Mouse (Mus musculus): ENCODE measurements at regions not wholly inside any gene's neighbourhood (a gene's known extent, or its start where the extent isn't known, plus 50 kb on each side); places are given as distances from the start of the nearest gene placed in this dataset.
"Not testable (repeated sequence)": the region's sequence is repeated elsewhere in the genome, so short reads cannot be mapped to it uniquely, and the experiment has no call there.

DNA sequence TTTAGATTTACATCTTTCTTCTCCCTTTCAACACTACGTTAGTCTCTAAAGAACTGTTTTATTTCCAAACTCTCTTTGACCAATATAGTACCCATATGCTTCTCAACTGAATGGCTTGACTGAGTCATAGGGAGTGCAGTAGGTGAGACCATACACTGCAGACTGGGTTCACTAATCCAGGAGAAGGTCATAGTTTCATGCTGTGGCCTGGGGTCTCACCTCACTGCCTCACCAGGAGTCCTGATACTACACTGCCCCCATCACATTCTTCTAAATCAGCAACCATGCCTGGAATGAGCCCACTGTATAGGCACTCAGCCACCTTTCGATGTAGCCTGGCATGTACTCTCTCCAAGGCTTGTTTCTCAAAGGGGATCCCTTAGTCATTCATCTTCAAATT lies 269.6 kb downstream of the Samd5 start:
- Histone ChIP-seq H3K4me1 (ENCODE audit: control insufficient read depth, insufficient read depth, insufficient read length, low read length) (no peaks in the 10 kb centered on the region), H3K4me3 (ENCODE audit: insufficient read depth, low read depth, low read length) (no peak overlapping the region), H3K27ac (replicated peaks; ENCODE audit: low read depth, low read length) (no peak overlapping the region)

- no peak overlapping the region for H3K27ac ChIP-seq (replicated peaks; ENCODE audit: low read depth, low read length)
These were observed 270.0 kb downstream of the Samd5 start for GRCm38 (mm10) chr10:9404963-9405362.

DNA sequence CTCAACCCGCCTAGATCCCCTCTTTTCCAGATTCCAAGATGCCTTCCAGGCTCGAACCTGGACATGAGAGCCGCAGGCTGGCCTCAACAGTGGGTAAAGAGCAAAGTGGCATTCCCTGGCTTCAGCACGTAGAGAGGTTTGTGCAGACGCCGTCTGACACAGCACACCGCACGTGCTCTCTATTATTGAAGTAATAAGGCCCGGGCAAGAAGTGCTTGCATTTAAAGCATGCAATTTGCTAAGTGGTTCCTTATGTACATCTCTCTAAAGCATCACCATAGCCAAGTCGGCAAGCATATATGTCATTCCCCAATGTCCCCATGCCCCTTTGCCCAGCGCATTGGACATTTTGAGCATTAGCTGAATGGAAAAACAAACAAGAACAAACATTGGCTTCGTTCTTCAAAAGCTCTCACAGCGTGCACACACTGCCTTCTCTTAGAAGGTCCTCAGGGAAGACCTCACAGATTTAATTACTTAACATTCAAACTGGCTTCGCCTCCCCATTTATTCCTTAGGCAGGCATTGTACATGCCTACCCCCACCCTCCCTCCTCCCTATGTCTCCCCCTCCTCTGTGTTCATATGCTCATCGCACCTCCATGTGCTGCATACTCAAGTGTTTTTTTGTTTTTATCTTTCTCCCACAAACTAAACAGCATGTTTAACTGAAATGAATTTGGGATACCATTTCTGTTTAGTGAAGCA lies 273.9 kb downstream of the Samd5 start:
- Histone ChIP-seq H3K4me1 (ENCODE audit: control insufficient read depth, insufficient read depth, insufficient read length, low read length) (no peaks in the 10 kb centered on the region), H3K4me3 (ENCODE audit: insufficient read depth, low read depth, low read length) (no peak overlapping the region), H3K27ac (replicated peaks; ENCODE audit: low read depth, low read length) (no peak overlapping the region)

More at GRCm38 (mm10) chr10:9404963-9405362, 270.0 kb downstream of the Samd5 start:
- H3K4me1 ChIP-seq (ENCODE audit: control insufficient read depth, insufficient read depth, insufficient read length, low read length): no peaks in the 10 kb centered on the region
- no peak overlapping the region for H3K4me3 ChIP-seq (ENCODE audit: insufficient read depth, low read depth, low read length)

GRCm38 (mm10) chr10:9377440-9378101 lies 297.4 kb downstream of the Samd5 start:
- Histone ChIP-seq H3K4me3 (ENCODE audit: insufficient read depth, low read depth, low read length) (no peak overlapping the region), H3K4me1 (ENCODE audit: control insufficient read depth, insufficient read depth, insufficient read length, low read length) (no peaks in the 10 kb centered on the region), H3K27ac (replicated peaks; ENCODE audit: low read depth, low read length) (no peak overlapping the region)

DNA sequence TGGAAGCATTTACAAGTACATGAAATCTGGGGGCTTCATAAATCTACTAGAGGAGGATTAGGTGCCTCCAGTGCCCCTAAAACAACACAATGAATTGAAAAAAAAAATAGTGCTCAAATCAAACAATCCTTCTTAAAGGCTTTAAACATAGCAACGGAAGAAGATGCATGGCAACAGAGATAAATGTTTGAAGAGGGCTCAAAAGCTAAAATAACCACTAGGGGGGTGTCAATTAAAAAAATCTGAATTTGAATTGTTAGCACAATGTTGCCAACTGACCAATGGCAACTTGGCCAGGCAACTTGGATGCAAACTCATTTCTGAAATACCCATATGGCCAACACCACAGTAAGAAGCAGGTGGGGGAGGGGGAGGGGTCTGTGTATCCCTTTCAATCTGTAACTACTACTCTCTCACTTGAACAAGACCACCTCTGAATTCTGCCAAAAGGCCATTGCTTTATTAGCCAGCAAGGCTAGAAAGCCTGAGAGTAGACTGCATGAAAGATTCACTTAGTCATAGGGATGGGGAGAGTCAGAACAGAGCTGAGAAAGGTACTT lies 312.6 kb downstream of the Samd5 start:
- Histone ChIP-seq H3K4me3 (ENCODE audit: insufficient read depth, low read depth, low read length) (no peak overlapping the region), H3K27ac (replicated peaks; ENCODE audit: low read depth, low read length) (no peak overlapping the region), H3K4me1 (ENCODE audit: control insufficient read depth, insufficient read depth, insufficient read length, low read length) (no peaks in the 10 kb centered on the region)

GRCm38 (mm10) chr10:9338207-9338801 lies 336.7 kb downstream of the Samd5 start:
- Histone ChIP-seq H3K27ac (replicated peaks; ENCODE audit: low read depth, low read length) (no peak overlapping the region), H3K4me1 (ENCODE audit: control insufficient read depth, insufficient read depth, insufficient read length, low read length) (no peaks in the 10 kb centered on the region), H3K4me3 (ENCODE audit: insufficient read depth, low read depth, low read length) (no peak overlapping the region)

- Histone ChIP-seq H3K4me3 (ENCODE audit: insufficient read depth, low read depth, low read length) (no peak overlapping the region), H3K4me1 (ENCODE audit: control insufficient read depth, insufficient read depth, insufficient read length, low read length) (no peaks in the 10 kb centered on the region), H3K27ac (replicated peaks; ENCODE audit: low read depth, low read length) (no peak overlapping the region)
These were observed 340.7 kb downstream of the Samd5 start for GRCm38 (mm10) chr10:9334245-9334845.

- Histone ChIP-seq H3K4me3 (ENCODE audit: insufficient read depth, low read depth, low read length) (no peak overlapping the region), H3K4me1 (ENCODE audit: control insufficient read depth, insufficient read depth, insufficient read length, low read length) (no peaks in the 10 kb centered on the region), H3K27ac (replicated peaks; ENCODE audit: low read depth, low read length) (no peak overlapping the region)
These were observed 343.3 kb downstream of the Samd5 start for GRCm38 (mm10) chr10:9331694-9332093.

- no peak overlapping the region for H3K4me3 ChIP-seq (ENCODE audit: insufficient read depth, low read depth, low read length)
- H3K27ac ChIP-seq (replicated peaks; ENCODE audit: low read depth, low read length): no peak overlapping the region
- no peaks in the 10 kb centered on the region for H3K4me1 ChIP-seq (ENCODE audit: control insufficient read depth, insufficient read depth, insufficient read length, low read length)
These were observed 346.7 kb downstream of the Samd5 start for GRCm38 (mm10) chr10:9328324-9328723.

DNA sequence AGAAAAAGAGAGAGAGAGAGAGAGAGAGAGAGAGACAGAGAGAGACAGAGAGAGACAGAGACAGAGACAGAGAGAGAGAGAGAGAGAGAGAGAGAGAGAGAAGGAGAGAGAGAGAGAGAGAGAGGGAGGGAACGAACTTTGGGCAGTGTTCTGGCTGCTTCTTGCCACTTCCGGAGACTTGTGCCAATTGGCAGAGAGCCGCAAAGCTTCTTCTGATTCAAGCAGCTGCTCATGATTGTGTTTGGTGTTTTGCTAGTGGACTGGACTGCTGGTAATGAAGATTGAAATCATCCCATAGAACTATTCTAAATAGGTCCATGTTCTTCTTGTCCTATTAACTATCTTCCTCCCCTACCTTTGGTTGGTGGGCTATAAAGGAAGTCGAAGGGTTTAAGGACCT lies 347.1 kb downstream of the Samd5 start:
- H3K4me3 ChIP-seq (ENCODE audit: insufficient read depth, low read depth, low read length); H3K27ac ChIP-seq (replicated peaks; ENCODE audit: low read depth, low read length); H3K4me1 ChIP-seq (ENCODE audit: control insufficient read depth, insufficient read depth, insufficient read length, low read length): not testable (repeated sequence)

DNA sequence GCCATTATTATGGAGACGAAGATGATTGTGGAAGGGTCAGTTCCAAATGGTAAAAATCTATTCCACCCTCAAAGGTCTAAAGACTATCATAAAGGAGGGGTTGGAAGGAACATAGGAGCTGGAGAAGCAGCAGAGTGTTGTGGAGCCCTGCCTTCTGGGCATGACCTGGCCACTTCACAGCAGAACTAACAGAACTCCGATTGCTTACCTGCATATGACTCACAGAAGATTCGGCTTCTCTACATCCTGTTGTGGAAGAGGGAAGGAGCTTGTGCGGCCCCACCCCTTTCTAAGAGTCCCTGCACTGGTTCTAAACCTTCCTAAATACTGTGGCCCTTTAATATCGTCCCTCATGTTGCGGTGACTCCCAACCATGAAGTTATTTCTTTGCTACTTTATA lies 362.7 kb downstream of the Samd5 start:
- H3K27ac ChIP-seq (replicated peaks; ENCODE audit: low read depth, low read length): no peak overlapping the region
- H3K4me1 ChIP-seq (ENCODE audit: control insufficient read depth, insufficient read depth, insufficient read length, low read length): no peaks in the 10 kb centered on the region
- H3K4me3 ChIP-seq (ENCODE audit: insufficient read depth, low read depth, low read length): no peak overlapping the region

- Histone ChIP-seq H3K4me3 (ENCODE audit: insufficient read depth, low read depth, low read length) (no peak overlapping the region), H3K27ac (replicated peaks; ENCODE audit: low read depth, low read length) (no peak overlapping the region), H3K4me1 (ENCODE audit: control insufficient read depth, insufficient read depth, insufficient read length, low read length) (no peaks in the 10 kb centered on the region)
These were observed 364.7 kb downstream of the Samd5 start for GRCm38 (mm10) chr10:9310346-9310745.

GRCm38 (mm10) chr10:9296055-9296454 lies 379.0 kb downstream of the Samd5 start:
- H3K4me1 ChIP-seq (ENCODE audit: control insufficient read depth, insufficient read depth, insufficient read length, low read length): no peaks in the 10 kb centered on the region
- H3K27ac ChIP-seq (replicated peaks; ENCODE audit: low read depth, low read length): no peak overlapping the region
- H3K4me3 ChIP-seq (ENCODE audit: insufficient read depth, low read depth, low read length): no peak overlapping the region

GRCm38 (mm10) chr10:9295269-9295668 lies 379.7 kb downstream of the Samd5 start:
- Histone ChIP-seq H3K27ac (replicated peaks; ENCODE audit: low read depth, low read length) (no peak overlapping the region), H3K4me1 (ENCODE audit: control insufficient read depth, insufficient read depth, insufficient read length, low read length) (no peaks in the 10 kb centered on the region)

GRCm38 (mm10) chr10:9294620-9295019 lies 380.4 kb downstream of the Samd5 start:
- Histone ChIP-seq H3K4me1 (ENCODE audit: control insufficient read depth, insufficient read depth, insufficient read length, low read length) (no peaks in the 10 kb centered on the region), H3K27ac (replicated peaks; ENCODE audit: low read depth, low read length) (no peak overlapping the region), H3K4me3 (ENCODE audit: insufficient read depth, low read depth, low read length) (no peak overlapping the region)

More at GRCm38 (mm10) chr10:9295269-9295668, 379.7 kb downstream of the Samd5 start:
- H3K4me3 ChIP-seq (ENCODE audit: insufficient read depth, low read depth, low read length): no peak overlapping the region
